Mouse (Mus musculus) liver, embryonic 13.5 days (tissue): ENCODE measurements around the gene Bag6. TPM values are rescaled to one million over a fixed set of nuclear protein-coding genes. Genes with fewer than 3 reads are reported as not detected.

Source experiments
- ATAC-seq: fragments of 200-750 bp; cut with Nextera tagmentation; 2 replicates; pipeline ENCODE4 v1.8.0; 2017; ENCODE audit warnings: low read depth, mild to moderate bottlenecking, moderate number of reproducible peaks, moderate library complexity
- DNase-seq: peaks from one replicate; pipeline ENCODE4 v3.0.0; 2022
- H3K27ac ChIP-seq: fragments of 300-500 bp; sonication (generic); 2 replicates; pipeline ENCODE4 v1.5.1; 2015; ENCODE audit warnings: moderate library complexity, mild to moderate bottlenecking, inconsistent platforms
- H3K27me3 ChIP-seq: fragments of 300-500 bp; sonication (generic); 2 replicates; pipeline ENCODE4 v1.6.1; 2015; ENCODE audit warnings: mild to moderate bottlenecking, inconsistent platforms
- H3K36me3 ChIP-seq: fragments of 300-500 bp; sonication (generic); 2 replicates; pipeline ENCODE4 v1.6.1; 2015; ENCODE audit warnings: mild to moderate bottlenecking, inconsistent platforms
- H3K4me1 ChIP-seq: fragments of 300-500 bp; sonication (generic); replicated peaks from 2 replicates; pipeline ENCODE4 v1.6.1; 2015; ENCODE audit warnings: inconsistent platforms
- H3K4me2 ChIP-seq: fragments of 300-500 bp; sonication (generic); 2 replicates; pipeline ENCODE4 v1.6.1; 2015; ENCODE audit warnings: inconsistent platforms, mild to moderate bottlenecking, moderate library complexity
- H3K4me3 ChIP-seq: fragments of 300-500 bp; sonication (generic); replicated peaks from 2 replicates; pipeline ENCODE4 v1.5.1; 2015; ENCODE audit warnings: mild to moderate bottlenecking, inconsistent platforms
- H3K9ac ChIP-seq: fragments of 300-500 bp; sonication (generic); 2 replicates; pipeline ENCODE4 v1.6.1; 2015; ENCODE audit warnings: mild to moderate bottlenecking, inconsistent platforms
- H3K9me3 ChIP-seq: fragments of 300-500 bp; sonication (generic); replicated peaks from 2 replicates; pipeline ENCODE4 v1.6.1; 2016; ENCODE audit warnings: inconsistent platforms
- WGBS: fragments of 180-500 bp; shearing (Covaris S2); methylation state at CpG from one replicate; pipeline ENCODE4 v1.1.7; 2015; ENCODE audit not compliant: insufficient replicate concordance; 5-methylcytosine and 5-hydroxymethylcytosine counted together
- polyA plus RNA-seq: library from polyadenylated mRNA; unstranded; fragments of >200 nt; fragmentation: Nextera tagmentation; extraction: Ambion mirVana; gene quantifications from 2 replicates; pipeline ENCODE4 v1.2.1, GENCODE M21; 2015

The Bag6 gene
- polyA plus RNA-seq, 1 experiment from 2014 or later, result 22.4 TPM

GRCm38 (mm10) chr17:35153077-35153476 lies 18.1 kb downstream of the Bag6 start:
- ATAC-seq (no peak), DNase-seq (no peak)
- H3K27ac ChIP-seq, result no peak overlapping the region
- no peak overlapping the region for H3K9ac ChIP-seq
- 0 out of 2 replicates have a peak, but pooled peaks cover 6% of the 10 kb centered on the region for H3K4me1 ChIP-seq
- no peak overlapping the region for H3K4me2 ChIP-seq
- H3K9me3 ChIP-seq, result no peaks in the 10 kb centered on the region
- WGBS, result 83% methylated on average over 9 of the region's 9 CpGs
- no peak overlapping the region for H3K4me3 ChIP-seq
- H3K27me3 ChIP-seq, result no peaks in the 10 kb centered on the region
- H3K36me3 ChIP-seq, result peaks cover 99% of the 10 kb centered on the region

- no peak overlapping the region for H3K4me2 ChIP-seq
- H3K4me3 ChIP-seq, result no peak overlapping the region
- H3K4me1 ChIP-seq, result 0 out of 2 replicates have a peak, but pooled peaks cover 6% of the 10 kb centered on the region
- no peak overlapping the region for H3K9ac ChIP-seq
- no peak overlapping the region for H3K27ac ChIP-seq
- WGBS, result 86% methylated on average over 4 of the region's 4 CpGs
- no peaks in the 10 kb centered on the region for H3K9me3 ChIP-seq
- ATAC-seq (no peak), DNase-seq (no peak)
- peaks cover 99% of the 10 kb centered on the region for H3K36me3 ChIP-seq
- no peaks in the 10 kb centered on the region for H3K27me3 ChIP-seq
These were observed 19.0 kb downstream of the Bag6 start for GRCm38 (mm10) chr17:35153931-35154330.

GRCm38 (mm10) chr17:35154616-35155015 lies 19.6 kb downstream of the Bag6 start:
- H3K36me3 ChIP-seq, result peaks cover 99% of the 10 kb centered on the region
- H3K4me1 ChIP-seq, result 0 out of 2 replicates have a peak, but pooled peaks cover 6% of the 10 kb centered on the region
- H3K27me3 ChIP-seq, result no peaks in the 10 kb centered on the region
- 85% methylated on average over 7 of the region's 7 CpGs for WGBS
- H3K9me3 ChIP-seq, result no peaks in the 10 kb centered on the region
- DNase-seq (no peak), ATAC-seq (no peak)
- no peak overlapping the region for H3K9ac ChIP-seq
- H3K4me2 ChIP-seq, result no peak overlapping the region
- H3K4me3 ChIP-seq, result no peak overlapping the region
- no peak overlapping the region for H3K27ac ChIP-seq

GRCm38 (mm10) chr17:35155451-35155850 lies 20.5 kb downstream of the Bag6 start:
- no peak for ATAC-seq
- no peak for DNase-seq
- no peaks in the 10 kb centered on the region for H3K27me3 ChIP-seq
- H3K9ac ChIP-seq, result no peak overlapping the region
- no peaks in the 10 kb centered on the region for H3K9me3 ChIP-seq
- H3K4me1 ChIP-seq, result 0 out of 2 replicates have a peak, but pooled peaks cover 6% of the 10 kb centered on the region
- H3K27ac ChIP-seq, result no peak overlapping the region
- H3K4me2 ChIP-seq, result no peak overlapping the region
- 90% methylated on average over 12 of the region's 12 CpGs for WGBS
- peaks cover 99% of the 10 kb centered on the region for H3K36me3 ChIP-seq
- no peak overlapping the region for H3K4me3 ChIP-seq

- H3K4me3 ChIP-seq, result no peak overlapping the region
- H3K4me2 ChIP-seq, result no peak overlapping the region
- DNase-seq (no peak), ATAC-seq (no peak)
- peaks cover 100% of the 10 kb centered on the region for H3K36me3 ChIP-seq
- H3K4me1 ChIP-seq, result peaks cover 10% of the 10 kb centered on the region
- no peaks in the 10 kb centered on the region for H3K27me3 ChIP-seq
- no peaks in the 10 kb centered on the region for H3K9me3 ChIP-seq
- no peak overlapping the region for H3K27ac ChIP-seq
- WGBS, result 87% methylated on average over 33 of the region's 33 CpGs
- no peak overlapping the region for H3K9ac ChIP-seq
These were observed 21.7 kb downstream of the Bag6 start for GRCm38 (mm10) chr17:35156461-35157200.

- Histone ChIP-seq H3K36me3 (peaks cover 100% of the 10 kb centered on the region), H3K27ac (no peak overlapping the region), H3K4me3 (no peak overlapping the region), H3K4me1 (peaks cover 17% of the 10 kb centered on the region), H3K9me3 (no peaks in the 10 kb centered on the region), H3K9ac (no peak overlapping the region), H3K27me3 (no peaks in the 10 kb centered on the region), H3K4me2 (no peak overlapping the region)
- ATAC-seq, result no peak
- DNase-seq, result no peak
- 80% methylated on average over 8 of the region's 8 CpGs for WGBS
These were observed 22.3 kb downstream of the Bag6 start for GRCm38 (mm10) chr17:35157254-35157653.

- H3K4me3 ChIP-seq, result no peak overlapping the region
- no peak overlapping the region for H3K9ac ChIP-seq
- H3K36me3 ChIP-seq, result peaks cover 100% of the 10 kb centered on the region
- ATAC-seq (no peak), DNase-seq (no peak)
- H3K4me2 ChIP-seq, result no peak overlapping the region
- no peaks in the 10 kb centered on the region for H3K27me3 ChIP-seq
- H3K4me1 ChIP-seq, result peaks cover 21% of the 10 kb centered on the region
- H3K27ac ChIP-seq, result no peak overlapping the region
- 87% methylated on average over 8 of the region's 8 CpGs for WGBS
- H3K9me3 ChIP-seq, result no peaks in the 10 kb centered on the region
These were observed 22.7 kb downstream of the Bag6 start for GRCm38 (mm10) chr17:35157661-35158175.

GRCm38 (mm10) chr17:35158850-35159593 lies 24.0 kb downstream of the Bag6 start:
- 84% methylated on average over 16 of the region's 16 CpGs for WGBS
- no peak for DNase-seq
- no peak for ATAC-seq

GRCm38 (mm10) chr17:35159638-35160037 lies 24.7 kb downstream of the Bag6 start:
- Histone ChIP-seq H3K4me1 (peaks cover 32% of the 10 kb centered on the region), H3K27ac (no peak overlapping the region), H3K9ac (no peak overlapping the region), H3K4me2 (no peak overlapping the region), H3K9me3 (no peaks in the 10 kb centered on the region), H3K36me3 (peaks cover 84% of the 10 kb centered on the region), H3K27me3 (no peaks in the 10 kb centered on the region), H3K4me3 (no peak overlapping the region)
- no peak for DNase-seq
- 83% methylated on average over 7 of the region's 7 CpGs for WGBS
- ATAC-seq, result no peak

More at GRCm38 (mm10) chr17:35158850-35159593, 24.0 kb downstream of the Bag6 start:
- no peaks in the 10 kb centered on the region for H3K27me3 ChIP-seq
- H3K4me1 ChIP-seq, result peaks cover 33% of the 10 kb centered on the region
- no peak overlapping the region for H3K9ac ChIP-seq
- peaks cover 90% of the 10 kb centered on the region for H3K36me3 ChIP-seq
- no peaks in the 10 kb centered on the region for H3K9me3 ChIP-seq
- no peak overlapping the region for H3K27ac ChIP-seq
- no peak overlapping the region for H3K4me3 ChIP-seq
- no peak overlapping the region for H3K4me2 ChIP-seq

- DNase-seq, result no peak
- Histone ChIP-seq H3K4me3 (no peak overlapping the region), H3K9ac (no peak overlapping the region), H3K27ac (no peak overlapping the region), H3K27me3 (no peaks in the 10 kb centered on the region), H3K36me3 (peaks cover 66% of the 10 kb centered on the region), H3K9me3 (no peaks in the 10 kb centered on the region), H3K4me2 (peak overlapping the region; percentile 16; the same call in 1 of the 2 replicates), H3K4me1 (peaks cover 40% of the 10 kb centered on the region)
- no peak for ATAC-seq
- WGBS, result 83% methylated on average over 11 of the region's 11 CpGs
These were observed 26.4 kb downstream of the Bag6 start for GRCm38 (mm10) chr17:35161421-35161820.

- DNase-seq (no peak), ATAC-seq (no peak)
- Histone ChIP-seq H3K4me1 (peaks cover 42% of the 10 kb centered on the region), H3K4me3 (peak overlapping the region; percentile 97), H3K27me3 (no peaks in the 10 kb centered on the region), H3K36me3 (peaks cover 59% of the 10 kb centered on the region), H3K4me2 (peak overlapping the region; percentile 90), H3K9ac (peak overlapping the region; percentile 100), H3K9me3 (no peaks in the 10 kb centered on the region), H3K27ac (peak overlapping the region; percentile 18; the same call in 1 of the 2 replicates)
- WGBS, result 76% methylated on average over 14 of the region's 14 CpGs
These were observed 27.1 kb downstream of the Bag6 start for GRCm38 (mm10) chr17:35162121-35162520.
